Mouse (Mus musculus) bone marrow, adult 2 months (tissue): ENCODE data around the gene Ciz1.

Experiments used
- CTCF ChIP-seq: fragments of 200-500 bp; IDR thresholded peaks from 2 replicates; pipeline ENCODE4 v1.5.1; 2011; ENCODE audit warnings: low read length, control low read depth; ENCODE audit not compliant: control insufficient read depth, insufficient read depth
- POLR2A ChIP-seq: fragments of 200-500 bp; IDR thresholded peaks from 2 replicates; pipeline ENCODE4 v1.6.1; 2011; ENCODE audit warnings: low read depth, mild to moderate bottlenecking, control low read depth, low read length, borderline replicate concordance; ENCODE audit not compliant: control insufficient read depth

DNA sequence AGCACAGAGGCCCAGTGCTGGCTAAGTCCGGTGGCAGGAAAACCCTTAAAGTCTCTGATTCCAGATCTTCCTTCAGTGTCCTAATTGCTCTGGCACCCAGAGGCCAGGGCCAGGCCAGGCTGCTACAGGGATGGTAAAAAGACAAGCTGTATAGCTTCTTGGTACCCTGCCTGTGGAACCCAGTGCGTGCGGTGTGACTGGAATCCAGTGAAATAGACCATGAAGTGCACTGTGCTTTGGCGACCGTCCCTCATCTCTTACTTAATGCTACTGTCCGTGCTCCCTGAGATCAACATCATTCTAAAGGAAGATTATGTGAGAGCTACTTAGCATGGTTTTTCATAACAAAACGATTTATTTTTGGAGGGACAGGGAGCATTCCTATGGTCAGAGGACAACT is 59.3 kb downstream of the Ciz1 start:
- TF ChIP-seq CTCF (no peak), POLR2A (no peak)
